Mouse (Mus musculus) gastrocnemius, adult 2 months (tissue): ENCODE data around the gene Commd9. TPM values are rescaled to one million over a fixed set of nuclear protein-coding genes. Genes with fewer than 3 reads are reported as not detected.

ENCODE experiments used
- DNase-seq: peaks from one replicate; pipeline ENCODE4 v3.0.0; 2022
- H3K27ac ChIP-seq: fragments of 200-600 bp; 2 replicates; pipeline ENCODE4 v1.8.1; 2022; ENCODE audit warnings: mild to moderate bottlenecking
- H3K4me3 ChIP-seq: fragments of 200-600 bp; 2 replicates; pipeline ENCODE4 v1.8.1; 2022; ENCODE audit warnings: mild to moderate bottlenecking, moderate library complexity
- CTCF ChIP-seq: fragments of 200-600 bp; IDR thresholded peaks from 2 replicates; pipeline ENCODE4 v1.8.1; 2022; ENCODE audit warnings: antibody characterized with exemption, mild to moderate bottlenecking, moderate library complexity
- intact Hi-C: fragments of 180-260 bp; cut with DNase I; formaldehyde crosslinking; loops from one replicate; pipeline ENCODE4 v1.15.1; 2025
- total RNA-seq, 2 experiments: library from RNA; stranded (reverse); gene quantifications; 2 replicates each; pipeline ENCODE4 v1.2.3; 2021

Gene Commd9
- total RNA-seq, 2 experiments from 2014 or later: 31.7 to 37.6 TPM

- intact Hi-C loops: no loop called here
- DNase-seq: no peak
- H3K27ac ChIP-seq: no peak overlapping the region
Measured at GRCm38 (mm10) chr2:101891143-101891542, 5.1 kb downstream of the Commd9 start.

GRCm38 (mm10) chr2:101894126-101894525 is 8.1 kb downstream of the Commd9 start:
- no peak overlapping the region for H3K4me3 ChIP-seq
- intact Hi-C loops: no loop called here
- TF ChIP-seq CTCF: no peak
- DNase-seq: no peak
- no peak overlapping the region for H3K27ac ChIP-seq

More at GRCm38 (mm10) chr2:101891143-101891542, 5.1 kb downstream of the Commd9 start:
- H3K4me3 ChIP-seq: no peak overlapping the region
- TF ChIP-seq CTCF: no peak

DNA sequence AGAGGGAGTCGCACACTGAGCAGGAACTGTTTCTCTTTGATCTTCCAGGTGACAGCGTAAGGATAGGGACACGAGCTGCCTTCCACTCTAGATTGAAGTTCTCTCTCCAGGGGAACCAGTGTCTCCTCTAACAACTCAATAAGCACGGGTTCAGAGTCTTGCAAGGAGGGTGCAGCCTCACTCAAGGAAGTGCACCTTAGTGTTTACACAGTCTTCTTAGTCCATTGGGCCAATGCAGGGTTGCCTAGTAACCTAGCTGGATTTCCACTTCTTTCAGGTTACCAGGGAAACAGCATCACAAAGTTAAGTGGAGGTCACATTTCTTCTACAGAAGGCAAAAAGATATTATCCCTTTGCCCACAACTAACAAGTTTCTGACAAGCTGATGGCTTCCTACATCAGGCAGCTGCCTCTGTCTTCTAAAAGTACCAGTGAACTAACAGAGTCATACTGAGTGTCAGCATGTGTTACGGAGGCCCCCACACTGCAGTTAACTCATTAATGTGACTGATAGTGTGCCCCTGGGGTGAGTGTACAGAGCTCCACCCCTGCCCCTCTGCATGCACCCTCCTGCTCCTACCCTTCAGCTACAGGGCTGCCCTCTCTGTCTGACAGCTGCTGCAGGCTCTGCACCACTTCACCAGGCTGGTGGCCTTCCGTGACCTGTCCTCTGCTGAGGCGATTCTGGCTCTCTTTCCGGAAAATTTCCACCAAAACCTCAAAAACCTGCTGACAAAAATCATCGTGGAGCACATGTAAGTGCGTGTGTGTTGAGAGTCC is 10.6 kb downstream of the Commd9 start:
- TF ChIP-seq CTCF: no peak
- H3K27ac ChIP-seq: no peak overlapping the region

GRCm38 (mm10) chr2:101902196-101902595 is 16.1 kb downstream of the Commd9 start:
- H3K4me3 ChIP-seq: no peak overlapping the region
- TF ChIP-seq CTCF: no peak
- no peak for DNase-seq
- intact Hi-C loops: loop anchor here (10.0 kb wide), 1 partner anchor 193 kb away; no protein-coding TSS in a partner anchor
- H3K27ac ChIP-seq: no peak overlapping the region

More for the DNA sequence above, 10.6 kb downstream of the Commd9 start:
- intact Hi-C loops: no loop called here
- no peak for DNase-seq
- no peak overlapping the region for H3K4me3 ChIP-seq

- peak; percentile 89 for TF ChIP-seq CTCF
- intact Hi-C loops: loop anchor here (1.0 to 10.0 kb wide), 3 partner anchors 127 to 548 kb away; no protein-coding TSS in a partner anchor
- peak; percentile 76 for DNase-seq
- no peak overlapping the region; the same call in 1 of the 2 replicates for H3K4me3 ChIP-seq
- no peak overlapping the region for H3K27ac ChIP-seq
Measured at GRCm38 (mm10) chr2:101905534-101906378, 19.7 kb downstream of the Commd9 start.

DNA sequence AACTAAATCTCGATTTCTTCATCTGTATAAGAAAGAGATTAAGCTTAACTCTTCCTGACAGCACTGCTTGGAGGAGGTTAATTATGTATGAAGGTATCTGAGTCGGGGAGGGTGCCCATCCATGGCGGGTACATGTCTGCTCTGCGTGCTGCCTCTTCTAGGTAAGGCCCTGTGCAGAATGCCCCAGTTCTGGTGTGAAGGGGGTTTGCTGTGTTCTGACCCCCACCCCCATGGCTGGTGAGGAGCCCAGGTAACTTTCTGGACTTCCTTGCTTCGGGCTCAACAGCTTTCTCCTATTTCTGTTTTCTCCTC is 20.3 kb downstream of the Commd9 start:
- H3K4me3 ChIP-seq: no peak overlapping the region
- DNase-seq: no peak
- no peak for TF ChIP-seq CTCF
- intact Hi-C loops: loop anchor here (1.0 to 10.0 kb wide), 3 partner anchors 126 to 547 kb away; no protein-coding TSS in a partner anchor
- H3K27ac ChIP-seq: no peak overlapping the region

GRCm38 (mm10) chr2:101907386-101908022 is 21.5 kb downstream of the Commd9 start:
- Histone ChIP-seq H3K27ac (no peak overlapping the region), H3K4me3 (no peak overlapping the region)
- intact Hi-C loops: loop anchor here (5.0 to 10.0 kb wide), 2 partner anchors 125 to 187 kb away; no protein-coding TSS in a partner anchor
- TF ChIP-seq CTCF: no peak
- no peak for DNase-seq

- DNase-seq: no peak
- no peak for TF ChIP-seq CTCF
- H3K27ac ChIP-seq: no peak overlapping the region
- no peak overlapping the region for H3K4me3 ChIP-seq
- intact Hi-C loops: loop anchor here (5.0 to 10.0 kb wide), 2 partner anchors 124 to 186 kb away; no protein-coding TSS in a partner anchor
Measured at GRCm38 (mm10) chr2:101908773-101909172, 22.7 kb downstream of the Commd9 start.

DNA sequence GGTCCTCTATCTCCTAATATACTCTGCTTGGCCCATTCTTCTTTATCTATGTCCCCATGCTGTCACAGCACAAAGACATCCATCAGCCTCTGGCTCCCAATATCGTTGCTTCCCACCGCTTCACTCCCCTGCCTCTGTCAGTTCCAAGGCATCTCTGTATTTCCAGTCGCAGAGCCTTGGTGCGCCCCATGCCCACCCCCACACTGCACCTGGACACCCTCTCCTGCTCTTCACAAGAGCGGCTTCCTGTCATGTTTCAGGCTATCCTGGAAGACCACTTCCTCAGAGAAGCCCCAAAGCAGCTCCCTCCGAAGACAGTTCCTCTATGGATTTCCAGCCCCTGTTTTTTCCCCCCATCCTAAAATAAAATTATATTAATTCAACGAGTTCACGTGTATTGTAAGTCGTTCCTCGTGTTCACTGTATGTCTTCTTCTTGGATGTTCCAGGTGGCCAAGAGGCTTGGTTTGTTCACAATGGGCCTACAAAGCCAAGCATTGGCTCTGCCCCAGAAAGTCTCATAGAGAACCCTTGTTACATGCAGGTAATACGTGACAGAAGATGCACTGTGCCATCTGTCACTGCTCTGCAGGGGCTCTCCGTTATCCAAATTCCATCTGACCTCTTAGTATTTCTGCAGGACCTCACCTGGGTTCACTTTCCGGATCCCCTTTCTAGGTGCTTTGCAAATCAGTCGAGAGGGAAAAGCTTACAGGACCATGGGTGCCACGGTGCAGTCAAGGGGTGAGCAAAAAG is 23.5 kb downstream of the Commd9 start:
- Histone ChIP-seq H3K4me3 (no peak overlapping the region), H3K27ac (no peak overlapping the region)
- DNase-seq: no peak
- no peak for TF ChIP-seq CTCF
- intact Hi-C loops: loop anchor here (5.0 to 10.0 kb wide), 2 partner anchors 123 to 185 kb away; no protein-coding TSS in a partner anchor

DNA sequence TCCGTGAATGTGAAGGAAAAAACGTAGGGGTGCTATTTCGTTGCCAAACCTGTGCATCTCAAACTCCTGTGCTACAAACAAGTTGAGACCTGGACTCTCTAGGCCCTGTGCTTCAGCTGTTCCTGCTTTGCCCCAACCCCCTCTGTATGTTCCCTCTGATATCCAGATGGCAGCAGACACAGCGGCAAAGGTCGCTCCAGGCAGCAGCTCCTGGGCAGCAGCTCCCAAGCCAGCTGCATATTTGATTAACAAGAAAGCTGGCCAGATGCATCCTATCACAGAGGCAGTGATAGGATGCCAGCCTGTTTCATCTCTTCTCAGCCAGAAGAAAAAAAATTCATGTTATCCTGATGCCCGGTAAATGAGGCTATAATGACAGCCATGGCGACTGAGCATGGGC is 32.5 kb downstream of the Commd9 start:
- Histone ChIP-seq H3K4me3 (no peak overlapping the region), H3K27ac (no peak overlapping the region)
- no peak for TF ChIP-seq CTCF
- DNase-seq: no peak
- intact Hi-C loops: no loop called here

- Histone ChIP-seq H3K4me3 (no peak overlapping the region), H3K27ac (no peak overlapping the region)
- DNase-seq: no peak
- no peak for TF ChIP-seq CTCF
- intact Hi-C loops: no loop called here
Measured at GRCm38 (mm10) chr2:101920136-101920554, 34.1 kb downstream of the Commd9 start.

DNA sequence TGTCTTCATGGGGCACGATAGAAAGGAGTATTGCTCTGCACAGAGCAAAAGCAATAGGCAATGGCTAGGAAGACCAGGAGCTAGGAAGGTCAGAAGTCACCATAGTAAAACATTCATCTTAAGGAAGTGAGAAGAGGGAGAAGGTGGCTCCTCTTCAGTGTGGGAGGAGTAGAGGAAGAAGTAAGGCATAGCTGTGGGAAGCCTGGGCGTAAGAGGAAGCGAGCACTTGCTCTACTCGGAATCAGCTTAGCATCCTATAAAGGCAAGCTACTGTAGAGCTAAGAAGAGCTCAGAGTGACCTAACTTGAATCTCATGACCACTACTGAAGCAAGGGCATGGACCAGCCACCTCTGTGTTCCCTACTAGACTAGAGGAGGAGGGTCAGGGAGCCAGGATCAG is 36.3 kb downstream of the Commd9 start:
- H3K4me3 ChIP-seq: no peak overlapping the region
- intact Hi-C loops: no loop called here
- TF ChIP-seq CTCF: no peak
- H3K27ac ChIP-seq: no peak overlapping the region
- no peak for DNase-seq
